Mouse (Mus musculus): ENCODE results near the gene Qpct. TPM values are rescaled to one million over a fixed set of nuclear protein-coding genes. Genes with fewer than 3 reads are reported as not detected.

Gene Qpct
- polyA plus RNA-seq, 1 experiment from 2014 or later, result 6.7 TPM

DNA sequence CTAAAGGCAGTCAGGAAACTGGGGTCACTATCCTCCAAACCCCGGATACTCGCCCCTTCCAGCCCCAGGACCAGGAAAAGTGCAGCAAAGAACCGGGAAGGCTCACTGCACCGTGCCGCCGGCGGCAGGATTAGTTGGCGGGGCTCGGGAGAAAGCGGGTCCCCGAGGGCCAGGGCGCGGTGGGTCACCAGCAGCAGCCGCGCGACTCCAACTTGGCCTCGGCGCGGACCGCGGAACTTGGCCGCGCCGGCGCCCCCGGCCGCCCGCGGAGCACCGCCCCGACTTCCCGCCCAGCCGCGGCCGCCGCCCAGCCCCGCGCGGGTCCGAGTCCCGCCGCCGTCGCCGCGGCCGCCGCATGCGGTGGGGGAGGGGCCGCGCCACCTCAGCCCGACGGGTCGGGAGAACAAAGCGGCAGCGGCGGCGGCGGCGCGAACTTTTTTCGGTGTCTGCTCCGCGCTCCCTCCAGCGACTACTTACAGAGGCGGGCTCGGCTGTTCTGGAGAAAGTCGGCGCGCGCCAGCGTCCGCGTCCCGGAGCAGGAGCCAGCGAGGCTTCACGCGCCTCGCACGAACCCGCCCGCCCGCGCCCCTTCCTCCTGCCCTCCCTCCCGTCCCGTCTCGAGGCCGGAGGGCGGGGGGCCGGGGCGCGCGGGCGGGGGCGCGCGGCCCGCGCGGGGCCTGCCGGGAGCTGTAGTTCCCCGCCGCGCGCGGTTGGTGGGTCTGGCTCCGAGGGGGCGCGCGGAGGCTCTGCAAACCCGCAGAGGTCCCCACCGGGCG lies 31.3 kb upstream of the Qpct start, which contains the start of gene Prkd3:
Prkd3 (minus strand) TSS at position 609 of the 776 bp plus-strand sequence.
- WGBS, result under 1% methylated on average over 102 of the region's 113 CpGs
- H3K9ac ChIP-seq (ENCODE audit: low read depth, low read length), result peak within 1 kb of the TSS; percentile 91
- no peaks in the 10 kb centered on the region for H3K9me3 ChIP-seq (replicated peaks; ENCODE audit: low read length)
- DNase-seq (ENCODE audit: low spot score), result peak; percentile 76
- no peaks in the 10 kb centered on the region for H3K36me3 ChIP-seq (ENCODE audit: insufficient read depth, low read length)
- peak within 1 kb of the TSS; percentile 84 for H3K4me3 ChIP-seq (replicated peaks; ENCODE audit: low read depth, low read length)
- peak within 1 kb of the TSS; percentile 87 for H3K4me2 ChIP-seq (ENCODE audit: low read length)
- no peak for TF ChIP-seq CTCF (IDR thresholded peaks at IDR 0.05; ENCODE audit: low read depth)
- peak; percentile 92 for ATAC-seq (replicated peaks; ENCODE audit: low FRiP score, low read depth)
- no peaks in the 10 kb centered on the region for H3K27me3 ChIP-seq (ENCODE audit: insufficient read depth, low read length)
- peaks cover 12% of the 10 kb centered on the region; the same call in 1 of the 2 replicates for H3K4me1 ChIP-seq (replicated peaks; ENCODE audit: insufficient read depth, low read length)
- H3K27ac ChIP-seq, result peak within 1 kb of the TSS; percentile 91

DNA sequence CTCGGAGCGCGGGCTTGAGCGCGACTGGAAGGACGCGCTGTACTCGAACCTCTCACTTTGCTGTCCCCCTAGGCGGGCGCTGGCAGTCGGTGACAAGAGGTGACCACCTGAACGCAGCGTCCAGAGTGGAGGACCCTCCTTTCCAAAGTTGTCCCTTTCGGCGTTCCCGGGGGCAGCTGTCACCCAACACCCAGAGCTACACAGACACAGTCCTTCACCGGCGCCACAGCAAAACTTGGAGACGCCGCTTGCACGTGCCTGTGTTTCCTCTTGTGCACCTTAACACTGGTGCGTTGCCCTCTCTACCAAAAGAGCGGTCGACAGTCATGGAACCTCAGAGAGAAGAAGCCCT lies 30.7 kb upstream of the Qpct start:
- DNase-seq (ENCODE audit: low spot score) (no peak), ATAC-seq (replicated peaks; ENCODE audit: low FRiP score, low read depth) (peak; percentile 47; the same call in 1 of the 2 replicates)
- H3K9ac ChIP-seq (ENCODE audit: low read depth, low read length), result peak overlapping the region; percentile 91
- H3K27me3 ChIP-seq (ENCODE audit: insufficient read depth, low read length), result no peaks in the 10 kb centered on the region
- H3K27ac ChIP-seq, result peak overlapping the region; percentile 91
- peaks cover 12% of the 10 kb centered on the region; the same call in 1 of the 2 replicates for H3K4me1 ChIP-seq (replicated peaks; ENCODE audit: insufficient read depth, low read length)
- TF ChIP-seq CTCF (IDR thresholded peaks at IDR 0.05; ENCODE audit: low read depth), result no peak
- peak overlapping the region; percentile 87 for H3K4me2 ChIP-seq (ENCODE audit: low read length)
- WGBS, result 2% methylated on average over 24 of the region's 24 CpGs
- no peaks in the 10 kb centered on the region for H3K36me3 ChIP-seq (ENCODE audit: insufficient read depth, low read length)
- H3K9me3 ChIP-seq (replicated peaks; ENCODE audit: low read length), result no peaks in the 10 kb centered on the region
- peak overlapping the region; percentile 84 for H3K4me3 ChIP-seq (replicated peaks; ENCODE audit: low read depth, low read length)

DNA sequence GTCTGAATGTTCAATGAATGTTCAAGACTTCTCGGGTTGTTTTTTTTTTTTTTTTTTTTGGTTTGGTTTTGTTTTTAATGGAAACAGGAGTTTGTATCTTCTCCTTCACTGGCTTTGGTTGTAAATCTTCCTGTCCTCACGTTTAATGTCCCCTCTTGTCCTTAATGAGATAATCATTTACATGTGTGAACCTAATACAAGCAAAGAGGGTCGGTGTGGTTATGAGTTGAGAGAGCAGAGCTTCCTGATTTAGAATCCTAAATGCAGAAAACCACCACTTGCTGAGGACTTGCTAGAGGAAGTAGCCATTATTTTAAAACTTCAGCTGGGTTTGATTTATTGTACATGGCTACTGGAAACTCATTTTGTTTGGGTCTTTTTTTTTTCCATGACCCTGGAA lies 29.0 kb upstream of the Qpct start:
- no peak overlapping the region for H3K9ac ChIP-seq (ENCODE audit: low read depth, low read length)
- H3K4me3 ChIP-seq (replicated peaks; ENCODE audit: low read depth, low read length), result no peak overlapping the region
- H3K9me3 ChIP-seq (replicated peaks; ENCODE audit: low read length), result no peaks in the 10 kb centered on the region
- H3K4me2 ChIP-seq (ENCODE audit: low read length), result no peak overlapping the region
- no peak for TF ChIP-seq CTCF (IDR thresholded peaks at IDR 0.05; ENCODE audit: low read depth)
- H3K27me3 ChIP-seq (ENCODE audit: insufficient read depth, low read length), result no peaks in the 10 kb centered on the region
- peaks cover 12% of the 10 kb centered on the region; the same call in 1 of the 2 replicates for H3K4me1 ChIP-seq (replicated peaks; ENCODE audit: insufficient read depth, low read length)
- no peak for ATAC-seq (replicated peaks; ENCODE audit: low FRiP score, low read depth)
- peak; percentile 27 for DNase-seq (ENCODE audit: low spot score)
- 17% methylated on average over 3 of the region's 3 CpGs for WGBS
- no peaks in the 10 kb centered on the region for H3K36me3 ChIP-seq (ENCODE audit: insufficient read depth, low read length)
- no peak overlapping the region for H3K27ac ChIP-seq

DNA sequence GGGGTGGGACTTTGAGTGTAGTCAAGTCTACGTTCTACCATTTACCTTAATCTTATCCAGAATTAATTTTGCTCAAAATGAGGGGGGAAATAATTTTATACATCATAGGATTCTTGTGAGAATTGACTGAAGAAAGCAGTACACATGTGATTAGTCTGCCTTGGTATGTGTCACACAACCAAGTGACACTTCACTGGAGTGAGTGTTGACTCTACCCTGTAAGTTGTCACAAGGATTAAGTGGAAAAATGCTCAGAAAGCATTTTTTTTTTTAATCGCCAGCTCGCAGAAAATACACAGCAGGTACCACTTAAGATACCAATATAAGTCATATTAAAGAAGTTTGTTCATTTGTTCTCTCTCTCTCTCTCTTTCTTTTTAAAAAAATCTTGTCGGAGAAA lies 27.2 kb upstream of the Qpct start:
- ATAC-seq (replicated peaks; ENCODE audit: low FRiP score, low read depth), result no peak
- no peak for TF ChIP-seq CTCF (IDR thresholded peaks at IDR 0.05; ENCODE audit: low read depth)
- Histone ChIP-seq H3K9ac (ENCODE audit: low read depth, low read length) (no peak overlapping the region), H3K27me3 (ENCODE audit: insufficient read depth, low read length) (no peaks in the 10 kb centered on the region), H3K4me3 (replicated peaks; ENCODE audit: low read depth, low read length) (no peak overlapping the region), H3K9me3 (replicated peaks; ENCODE audit: low read length) (no peaks in the 10 kb centered on the region), H3K27ac (no peak overlapping the region), H3K4me2 (ENCODE audit: low read length) (no peak overlapping the region), H3K36me3 (ENCODE audit: insufficient read depth, low read length) (no peaks in the 10 kb centered on the region), H3K4me1 (replicated peaks; ENCODE audit: insufficient read depth, low read length) (no peaks in the 10 kb centered on the region)
- DNase-seq (ENCODE audit: low spot score), result no peak
- 80% methylated on average over 4 of the region's 4 CpGs for WGBS

DNA sequence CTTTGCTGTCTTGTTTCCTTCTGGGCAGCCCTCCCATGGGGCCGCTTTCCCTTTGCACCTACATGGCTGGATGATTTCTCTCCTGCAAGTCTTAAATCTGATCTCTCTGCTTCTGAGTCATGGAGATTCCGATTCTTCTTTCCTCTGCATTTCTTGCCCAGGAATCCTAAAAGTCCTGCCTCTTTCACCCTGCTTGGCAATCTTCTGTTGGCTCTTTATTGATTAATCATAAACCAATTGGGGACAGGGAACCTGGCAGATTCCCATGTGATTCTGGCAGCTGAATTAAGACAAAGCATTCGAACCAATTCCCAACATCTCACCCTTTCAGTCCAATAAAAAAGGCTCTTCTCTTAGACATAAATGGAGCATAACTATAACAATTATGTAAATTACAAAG lies 22.5 kb upstream of the Qpct start:
- 51% methylated on average over 3 of the region's 3 CpGs for WGBS
- Histone ChIP-seq H3K27ac (no peak overlapping the region), H3K9me3 (replicated peaks; ENCODE audit: low read length) (no peaks in the 10 kb centered on the region), H3K4me3 (replicated peaks; ENCODE audit: low read depth, low read length) (no peak overlapping the region), H3K27me3 (ENCODE audit: insufficient read depth, low read length) (no peaks in the 10 kb centered on the region), H3K4me2 (ENCODE audit: low read length) (no peak overlapping the region), H3K9ac (ENCODE audit: low read depth, low read length) (no peak overlapping the region), H3K36me3 (ENCODE audit: insufficient read depth, low read length) (no peaks in the 10 kb centered on the region), H3K4me1 (replicated peaks; ENCODE audit: insufficient read depth, low read length) (no peaks in the 10 kb centered on the region)
- ATAC-seq (replicated peaks; ENCODE audit: low FRiP score, low read depth) (no peak), DNase-seq (ENCODE audit: low spot score) (no peak)
- no peak for TF ChIP-seq CTCF (IDR thresholded peaks at IDR 0.05; ENCODE audit: low read depth)

DNA sequence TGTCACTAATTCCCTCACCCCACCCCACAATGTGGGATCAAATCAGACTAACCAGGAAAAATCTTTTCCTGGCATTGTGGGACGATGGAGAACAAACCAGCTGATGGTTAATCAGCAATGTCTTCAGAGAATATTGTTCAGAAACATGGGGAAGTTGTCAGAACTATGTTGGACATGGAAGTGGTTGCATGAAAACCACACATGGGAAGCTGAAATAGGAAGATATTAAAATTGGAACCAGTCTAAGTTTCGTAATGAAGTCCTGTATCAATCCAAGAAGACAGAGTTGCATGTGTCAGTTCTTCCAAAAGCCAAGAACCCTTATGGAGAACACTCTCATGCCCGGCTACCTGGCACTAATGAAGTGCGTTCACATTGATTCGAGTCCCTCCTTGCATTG lies 20.1 kb upstream of the Qpct start:
- 88% methylated on average over 5 of the region's 5 CpGs for WGBS
- no peaks in the 10 kb centered on the region for H3K27me3 ChIP-seq (ENCODE audit: insufficient read depth, low read length)
- DNase-seq (ENCODE audit: low spot score) (no peak), ATAC-seq (replicated peaks; ENCODE audit: low FRiP score, low read depth) (no peak)
- H3K27ac ChIP-seq, result no peak overlapping the region
- no peak overlapping the region for H3K9ac ChIP-seq (ENCODE audit: low read depth, low read length)
- H3K4me2 ChIP-seq (ENCODE audit: low read length), result no peak overlapping the region
- no peak overlapping the region for H3K4me3 ChIP-seq (replicated peaks; ENCODE audit: low read depth, low read length)
- no peaks in the 10 kb centered on the region for H3K9me3 ChIP-seq (replicated peaks; ENCODE audit: low read length)
- no peaks in the 10 kb centered on the region for H3K36me3 ChIP-seq (ENCODE audit: insufficient read depth, low read length)
- H3K4me1 ChIP-seq (replicated peaks; ENCODE audit: insufficient read depth, low read length), result no peaks in the 10 kb centered on the region
- no peak for TF ChIP-seq CTCF (IDR thresholded peaks at IDR 0.05; ENCODE audit: low read depth)

Data from kidney, postnatal 0 days (tissue).